Mouse (Mus musculus) urinary bladder, postnatal 25 days (tissue): ENCODE data around the gene Mansc1.
A peak's percentile ranks its signal among the peaks of the same experiment; 100 is the strongest.
"Not testable (repeated sequence)": the region's sequence is repeated elsewhere in the genome, so short reads cannot be mapped to it uniquely, and the experiment has no call there.

Experiments used
- DNase-seq: peaks from one replicate; pipeline ENCODE4 v3.0.0; 2022; ENCODE audit warnings: low spot score

The Mansc1 gene

GRCm38 (mm10) chr6:134631947-134632687 is at the start of gene Mansc1:
Gene Mansc1 (minus strand): TSS chr6:134632488.
- peak; percentile 50 for DNase-seq

DNA sequence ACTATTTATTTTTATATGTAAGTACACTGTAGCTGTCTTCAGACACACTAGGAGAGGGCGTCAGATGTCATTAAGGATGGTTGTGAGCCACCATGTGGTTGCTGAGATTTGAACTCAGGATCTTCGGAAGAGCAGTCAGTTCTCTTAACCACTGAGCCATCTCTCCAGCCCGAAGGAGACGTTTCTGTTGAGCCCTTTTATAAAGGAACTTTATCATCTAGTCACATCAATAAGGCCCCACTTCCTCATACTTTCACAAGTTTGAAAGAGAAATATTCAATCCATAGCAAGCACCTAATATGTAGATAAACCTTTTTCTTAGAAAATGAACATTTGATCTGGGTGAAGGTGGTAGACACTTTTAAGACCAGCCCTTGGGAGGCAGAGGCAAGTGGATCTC is 47.0 kb upstream of the Mansc1 start:
- DNase-seq, result not testable (repeated sequence)

DNA sequence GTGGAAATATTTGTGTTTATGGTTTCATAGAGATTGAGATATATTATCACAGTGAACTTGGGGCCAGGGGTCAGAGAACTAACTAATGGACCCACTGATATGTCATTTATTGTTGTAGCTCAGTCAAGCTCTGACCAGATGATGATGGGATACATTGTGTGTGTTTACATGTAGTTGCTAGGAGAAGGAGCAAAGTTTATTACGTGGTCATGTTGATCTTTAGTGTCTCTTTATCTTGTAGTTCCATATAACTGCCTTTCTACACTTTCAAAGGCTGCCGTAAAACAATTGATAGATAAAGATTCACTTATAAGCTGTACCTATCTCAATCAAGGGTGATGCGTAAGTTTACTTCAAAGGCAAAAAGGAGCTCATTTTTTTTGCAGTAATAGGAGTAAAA is 45.7 kb upstream of the Mansc1 start:
- no peak for DNase-seq

DNA sequence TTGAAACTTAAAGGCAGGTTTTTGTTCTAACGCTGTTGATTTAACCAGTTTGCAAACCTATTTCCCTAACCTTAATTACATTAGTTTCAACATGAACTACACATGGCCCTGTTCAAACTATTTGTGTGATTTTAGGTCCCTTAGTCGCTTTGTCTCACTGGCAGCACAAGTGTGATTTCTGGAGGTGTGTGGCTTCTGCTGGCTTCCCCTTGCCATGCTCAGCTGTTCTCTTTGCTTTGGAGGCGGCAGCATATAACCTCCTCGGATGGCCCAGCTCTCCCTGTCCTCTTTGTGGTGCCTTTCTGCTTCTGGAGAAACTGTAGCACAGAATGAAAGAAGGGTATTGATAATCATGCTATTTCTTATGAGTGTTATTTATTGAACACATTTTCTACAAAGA is 45.2 kb upstream of the Mansc1 start:
- DNase-seq, result no peak

DNA sequence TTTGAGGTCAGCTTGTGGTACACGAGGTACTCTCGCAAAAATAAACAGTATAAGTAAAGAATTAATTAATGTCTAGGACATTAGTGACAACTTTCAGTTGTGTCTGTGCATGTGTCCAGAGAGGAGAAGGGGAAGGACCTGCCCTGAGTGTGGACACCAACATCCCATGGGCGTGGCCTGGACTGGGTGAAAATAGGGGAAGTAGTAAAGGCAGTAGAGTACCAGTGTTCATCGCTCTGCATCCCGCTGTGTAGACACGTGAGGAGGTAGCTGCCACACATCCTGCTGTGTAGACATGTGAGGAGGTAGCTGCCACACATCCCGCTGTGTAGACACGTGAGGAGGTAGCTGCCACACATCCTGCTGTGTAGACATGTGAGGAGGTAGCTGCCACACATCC is 41.4 kb upstream of the Mansc1 start:
- not testable (repeated sequence) for DNase-seq

- DNase-seq, result no peak
Observed at GRCm38 (mm10) chr6:134670881-134671411, 38.7 kb upstream of the Mansc1 start.

- no peak for DNase-seq
Observed at GRCm38 (mm10) chr6:134669179-134669865, 37.0 kb upstream of the Mansc1 start.

- DNase-seq, result no peak
Observed at GRCm38 (mm10) chr6:134668519-134668918, 36.2 kb upstream of the Mansc1 start.

DNA sequence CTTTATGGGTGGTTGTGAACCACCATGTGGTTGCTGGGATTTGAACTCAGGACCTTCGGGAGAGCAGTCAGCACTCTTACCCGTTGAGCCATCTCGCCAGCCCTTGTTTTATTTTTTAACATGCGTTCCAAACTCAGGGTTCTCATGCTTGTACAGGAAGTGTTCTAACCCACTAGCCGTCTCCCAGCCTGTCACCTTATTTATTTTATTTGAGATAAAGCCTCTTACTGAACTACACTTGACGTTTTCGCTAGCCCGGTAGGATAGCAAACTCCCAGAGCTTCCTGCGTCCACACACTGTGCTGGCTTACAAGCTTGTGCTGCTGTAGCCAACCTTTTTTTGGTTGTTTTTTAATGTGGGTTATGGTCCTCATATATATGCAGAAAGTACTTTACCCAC is 33.5 kb upstream of the Mansc1 start:
- DNase-seq, result no peak

DNA sequence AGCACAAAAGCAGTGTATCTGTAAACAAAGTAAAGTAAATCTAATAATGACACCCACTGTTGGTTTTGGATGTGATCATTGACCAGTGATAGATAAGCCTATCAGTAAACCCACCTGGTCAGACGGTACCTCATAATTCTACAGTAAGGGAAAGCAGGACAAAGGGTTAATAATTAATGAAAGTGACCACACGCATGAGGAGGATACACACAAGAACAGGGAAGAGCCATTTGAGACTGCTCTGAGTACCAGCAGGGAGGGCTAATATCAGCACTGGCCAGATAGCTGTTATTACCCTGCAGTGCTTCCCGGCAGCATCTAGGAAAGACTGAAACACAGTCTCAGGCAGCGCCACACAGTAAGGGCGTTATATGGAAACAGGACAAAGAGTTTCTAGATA is 32.3 kb upstream of the Mansc1 start:
- DNase-seq, result no peak

- DNase-seq, result no peak
Observed at GRCm38 (mm10) chr6:134660714-134661406, 28.6 kb upstream of the Mansc1 start.

- peak; percentile 19 for DNase-seq
Observed at GRCm38 (mm10) chr6:134659108-134659958, 27.0 kb upstream of the Mansc1 start.

DNA sequence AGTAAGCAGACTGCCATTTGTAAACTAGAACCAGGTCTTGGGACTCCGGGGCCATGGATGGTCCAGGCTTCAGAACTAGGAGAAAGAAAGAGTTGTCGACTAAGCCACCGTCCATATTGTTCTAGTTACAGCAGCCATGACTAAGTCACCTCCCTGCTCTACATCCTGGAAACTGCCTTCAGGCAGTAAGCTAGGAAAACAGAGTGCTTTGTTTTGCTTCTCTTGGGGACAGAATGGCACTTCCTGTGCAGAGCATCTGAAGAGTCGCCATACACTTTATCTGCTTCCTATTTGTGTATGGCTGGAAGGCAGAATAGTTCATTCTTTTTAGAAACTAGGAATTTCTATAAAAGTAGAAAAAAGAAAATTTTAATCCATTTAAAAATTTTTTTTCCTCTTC is 24.2 kb upstream of the Mansc1 start:
- DNase-seq, result no peak

GRCm38 (mm10) chr6:134648356-134648755 is 16.1 kb upstream of the Mansc1 start:
- DNase-seq, result no peak

- no peak for DNase-seq
Observed at GRCm38 (mm10) chr6:134647621-134648020, 15.3 kb upstream of the Mansc1 start.

DNA sequence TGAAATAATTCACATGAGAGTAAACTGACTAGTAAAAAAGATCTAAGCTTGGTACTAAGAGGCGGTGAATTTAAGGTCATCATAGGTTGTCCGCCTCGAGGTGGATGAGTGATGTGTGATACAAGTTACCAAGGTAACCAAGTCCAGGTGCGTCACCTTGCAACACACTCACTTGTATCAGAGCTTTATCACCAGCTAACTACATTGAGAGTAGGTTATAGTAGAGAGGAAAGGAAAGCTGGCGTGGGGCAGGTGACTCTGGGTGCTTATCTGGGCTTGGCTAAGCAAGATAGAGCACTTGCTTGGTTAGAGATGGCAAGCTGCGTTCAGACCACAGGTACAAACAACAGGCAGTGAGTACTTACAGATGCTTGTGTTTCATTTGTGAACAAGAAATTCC is 14.5 kb upstream of the Mansc1 start:
- DNase-seq, result no peak

DNA sequence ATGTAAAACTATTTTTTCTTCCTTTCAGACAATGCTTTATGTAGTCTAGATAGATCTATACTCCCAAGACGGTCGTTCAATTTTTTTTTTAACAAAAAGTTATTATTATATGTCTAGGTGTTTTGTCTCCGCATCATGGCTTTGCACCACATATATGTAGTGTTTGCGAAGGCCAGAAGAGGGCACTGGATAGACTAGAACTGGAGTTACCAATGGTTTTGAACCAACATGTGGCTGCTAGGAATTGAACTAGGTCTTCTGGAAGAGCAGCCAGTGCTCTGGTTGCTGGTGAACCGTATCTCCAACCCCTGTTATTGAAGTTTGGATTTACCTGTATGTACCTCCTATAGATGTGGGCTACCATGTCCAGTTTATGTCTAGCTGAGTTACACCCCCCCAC is 11.0 kb upstream of the Mansc1 start:
- no peak for DNase-seq

DNA sequence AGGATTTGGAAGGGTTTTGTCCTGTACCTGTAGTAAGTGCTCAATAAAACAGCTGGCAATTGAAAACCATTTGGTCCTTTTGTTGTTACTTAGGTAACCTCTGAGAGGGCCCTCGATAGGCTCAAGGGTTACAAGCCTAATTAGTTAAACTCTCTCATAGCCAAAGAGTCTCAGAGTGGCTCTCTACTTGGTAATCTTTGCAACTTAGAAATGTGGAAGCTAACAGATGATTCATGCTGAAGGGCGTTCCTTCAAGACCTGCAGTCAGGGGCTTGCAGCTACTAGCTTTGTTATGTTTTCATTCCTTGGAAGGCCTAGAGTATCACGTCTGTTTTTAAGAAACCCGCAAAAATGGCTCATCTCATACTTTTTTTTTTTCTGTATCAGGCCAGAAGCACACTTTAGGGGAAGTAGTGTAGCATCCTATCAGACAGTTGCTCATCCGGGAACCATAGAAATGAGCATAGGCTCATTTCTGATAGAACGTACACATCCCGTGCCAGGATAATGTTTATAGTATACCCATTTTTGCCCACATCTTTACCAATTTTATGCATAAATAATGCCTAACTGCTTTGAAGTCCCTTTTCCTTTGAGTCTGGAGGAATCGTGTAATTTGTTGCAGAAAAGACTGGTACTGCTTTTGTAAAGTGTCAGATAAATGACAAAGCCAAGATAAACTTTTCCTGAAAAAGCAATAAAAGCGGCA is 9.6 kb upstream of the Mansc1 start:
- no peak for DNase-seq

GRCm38 (mm10) chr6:134640485-134641475 is 8.5 kb upstream of the Mansc1 start:
- DNase-seq, result peak; percentile 87

GRCm38 (mm10) chr6:134639900-134640299 is 7.6 kb upstream of the Mansc1 start:
- DNase-seq, result no peak
